Mouse (Mus musculus) kidney, postnatal 10 days (tissue): ENCODE results near the gene Fscn3.

Experiments
- DNase-seq: peaks from one replicate; pipeline ENCODE4 v3.0.0; 2021; ENCODE audit warnings: mixed read lengths

The Fscn3 gene

DNA sequence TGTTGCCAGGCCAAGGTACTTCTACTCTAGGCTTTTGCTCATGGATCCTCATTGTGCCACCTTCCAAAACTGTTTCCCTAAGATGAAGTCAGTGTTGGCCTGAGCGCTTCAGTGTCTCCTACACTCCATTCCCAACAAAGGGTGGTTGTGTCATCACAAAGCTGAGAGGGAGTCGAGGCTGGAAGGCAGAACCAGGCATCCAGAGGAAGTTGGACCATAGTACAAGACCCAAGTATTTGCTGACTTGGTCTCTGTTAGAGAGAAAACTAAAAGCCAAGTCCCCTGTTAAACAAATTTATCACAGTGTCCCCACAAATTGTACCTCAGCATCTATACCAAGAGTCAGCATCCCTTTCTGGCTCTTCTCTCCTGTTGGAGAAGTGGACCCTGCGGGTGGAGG is 701 bp downstream of the Fscn3 start, which contains the start of gene Gcc1:
Gcc1 (minus strand) TSS at position 101 of the 400 bp plus-strand sequence.
- DNase-seq, result no peak

DNA sequence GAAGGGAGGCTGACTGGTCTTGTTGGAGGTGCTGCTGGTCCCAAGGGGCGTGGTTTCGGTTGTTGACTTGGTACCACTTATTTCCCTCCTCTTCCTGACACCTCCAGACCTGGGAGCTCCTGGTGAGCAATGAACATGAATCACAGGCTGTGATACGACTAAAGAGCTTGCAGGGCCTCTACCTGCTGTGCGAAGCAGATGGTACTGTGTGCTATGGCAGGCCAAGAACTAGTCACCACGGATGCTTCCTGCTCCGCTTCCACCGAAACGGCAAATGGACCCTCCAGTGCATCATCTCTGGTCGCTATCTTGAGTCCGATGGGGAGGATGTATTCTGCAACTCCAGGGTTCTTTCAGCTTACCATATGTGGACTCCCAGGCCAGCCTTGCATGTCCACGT is 2.3 kb downstream of the Fscn3 start:
- DNase-seq, result no peak

- no peak for DNase-seq
Measured at GRCm38 (mm10) chr6:28430795-28431537, 3.4 kb downstream of the Fscn3 start.

- no peak for DNase-seq
Measured at GRCm38 (mm10) chr6:28431538-28431855, 3.9 kb downstream of the Fscn3 start.

DNA sequence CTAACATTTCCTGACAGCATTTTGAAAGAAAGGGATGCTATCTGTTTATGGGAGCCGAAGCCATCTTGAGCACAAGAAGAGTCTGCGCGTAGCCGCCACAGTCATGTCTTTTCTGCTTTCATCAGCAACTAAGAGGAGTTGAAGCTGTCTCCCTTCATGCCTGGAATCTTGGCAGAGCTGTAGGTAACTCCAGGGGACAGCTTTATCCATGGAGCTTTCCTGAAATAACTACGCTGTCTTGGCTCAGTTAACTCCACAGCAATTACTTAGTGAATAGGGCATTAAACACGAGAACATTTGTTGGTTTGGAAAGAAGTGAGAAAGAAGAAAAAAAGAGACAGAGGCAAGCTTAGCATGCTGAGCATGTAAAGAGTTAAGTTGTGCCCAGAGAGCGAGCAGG is 20.3 kb downstream of the Fscn3 start:
- DNase-seq, result no peak

GRCm38 (mm10) chr6:28449253-28449652 is 21.7 kb downstream of the Fscn3 start, which contains the start of gene Pax4:
Pax4 (minus strand) TSS chr6:28449353.
- DNase-seq, result no peak

GRCm38 (mm10) chr6:28450481-28450880 is 22.9 kb downstream of the Fscn3 start:
- no peak for DNase-seq

DNA sequence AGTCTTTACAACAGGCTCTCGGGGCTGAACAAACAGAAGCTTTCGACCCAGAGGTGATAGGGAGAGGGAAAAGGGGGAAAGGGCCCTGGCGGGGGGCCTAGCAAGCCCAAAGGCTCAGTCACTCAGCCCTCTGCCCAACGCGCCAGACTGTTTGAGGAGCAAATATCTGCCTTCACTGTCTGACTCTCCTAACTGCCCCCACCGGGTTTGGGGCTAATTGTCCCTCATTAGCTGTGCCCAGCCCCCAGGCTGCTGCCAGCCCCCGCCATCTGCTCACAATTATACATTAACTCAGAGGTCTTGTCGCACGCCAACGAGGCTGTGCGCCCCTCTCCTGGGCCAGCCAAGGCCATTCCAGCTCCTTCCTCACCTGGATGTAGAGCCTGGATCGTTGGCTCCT is 23.4 kb downstream of the Fscn3 start:
- DNase-seq, result no peak

DNA sequence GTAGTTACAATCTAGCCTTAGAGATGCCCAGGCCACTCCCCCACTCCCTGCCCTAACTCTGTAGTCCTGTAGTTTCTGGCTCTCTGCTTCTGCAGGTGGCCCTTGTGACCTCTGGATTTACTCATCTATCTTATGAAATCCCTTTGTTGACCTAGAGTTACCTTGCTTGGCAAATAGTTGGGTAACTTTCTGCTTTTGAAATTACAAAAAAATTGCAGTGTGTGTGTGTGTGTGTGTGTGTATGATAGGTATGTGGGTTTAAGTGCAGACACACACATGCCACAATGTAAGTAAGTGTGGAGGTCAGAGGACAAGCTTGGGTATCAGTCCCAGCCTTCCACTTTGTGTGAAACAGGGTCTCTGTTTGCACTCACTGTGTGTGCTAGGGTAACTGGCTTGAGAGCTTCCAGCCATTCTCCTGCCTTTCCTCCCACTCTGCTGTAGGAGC is 31.7 kb downstream of the Fscn3 start:
- no peak for DNase-seq

DNA sequence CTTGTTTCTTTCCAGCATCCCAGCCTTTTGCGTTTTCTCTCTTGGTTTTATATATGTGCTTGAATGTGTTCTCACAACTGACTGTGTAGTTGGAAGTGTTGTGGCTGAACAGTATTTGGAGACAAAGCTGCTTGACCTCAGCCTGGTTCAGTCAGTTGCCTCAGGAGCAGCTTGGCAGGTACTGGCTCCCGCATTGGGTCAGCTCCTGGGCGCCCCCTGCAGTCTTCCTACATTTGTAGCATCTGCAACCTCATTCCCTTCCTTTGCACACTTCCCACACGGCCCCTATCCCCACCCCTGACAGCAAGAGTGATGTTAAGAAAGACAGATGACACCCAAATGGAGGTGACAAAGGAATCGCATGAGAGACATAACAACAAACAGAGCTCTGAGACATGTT is 32.9 kb downstream of the Fscn3 start:
- DNase-seq, result peak; percentile 84

GRCm38 (mm10) chr6:28464630-28465029 is 37.0 kb downstream of the Fscn3 start:
- no peak for DNase-seq

DNA sequence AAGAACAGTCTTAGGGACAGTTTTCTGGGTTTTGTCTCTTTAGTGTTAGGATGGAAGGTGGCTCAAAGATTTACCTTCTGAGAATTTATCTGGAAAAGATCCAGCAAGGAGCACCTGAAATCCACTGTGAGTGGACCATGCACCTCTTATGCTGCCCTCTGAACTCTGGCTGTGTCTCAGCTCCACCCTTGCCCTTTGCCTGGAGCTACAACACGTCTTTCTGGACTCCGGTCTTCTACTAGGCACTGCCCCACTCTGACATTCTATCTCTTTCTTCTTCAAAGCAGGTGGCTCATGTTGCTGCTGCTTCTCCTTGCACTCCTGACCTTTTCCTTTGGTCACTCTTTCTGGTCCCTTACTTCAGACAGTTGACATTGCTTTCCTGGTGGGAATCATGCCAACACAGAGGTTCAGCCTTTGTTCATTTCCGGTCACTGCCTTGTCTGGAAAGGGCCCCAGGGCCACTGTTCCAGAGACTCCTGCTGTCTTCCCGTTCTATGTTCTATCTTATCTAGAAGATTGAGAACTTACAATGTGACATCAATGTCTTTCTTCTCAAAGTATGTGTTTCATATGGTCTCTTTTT is 42.5 kb downstream of the Fscn3 start:
- DNase-seq, result no peak

DNA sequence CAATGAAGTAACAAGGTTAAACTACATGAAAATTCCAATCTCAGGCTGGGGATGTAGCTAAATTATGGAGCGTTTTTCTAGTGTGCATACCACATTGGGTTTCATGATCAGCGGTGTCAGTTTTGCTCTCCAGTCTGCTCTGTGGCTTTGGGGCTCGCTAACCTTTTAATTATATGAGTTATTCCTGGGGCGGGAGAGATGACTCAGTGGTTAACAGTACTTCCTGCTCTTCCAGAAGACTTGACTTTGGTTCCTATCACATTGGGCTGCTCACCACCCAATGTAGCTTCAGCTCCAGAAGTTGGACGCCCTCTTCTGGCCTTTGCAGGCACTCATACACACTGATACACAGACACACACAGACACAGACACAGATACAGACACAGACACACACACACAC is 43.0 kb downstream of the Fscn3 start:
- no peak for DNase-seq

- DNase-seq, result no peak
Measured at GRCm38 (mm10) chr6:28471284-28472035, 43.9 kb downstream of the Fscn3 start.

GRCm38 (mm10) chr6:28474211-28474610 is 46.6 kb downstream of the Fscn3 start:
- no peak for DNase-seq

DNA sequence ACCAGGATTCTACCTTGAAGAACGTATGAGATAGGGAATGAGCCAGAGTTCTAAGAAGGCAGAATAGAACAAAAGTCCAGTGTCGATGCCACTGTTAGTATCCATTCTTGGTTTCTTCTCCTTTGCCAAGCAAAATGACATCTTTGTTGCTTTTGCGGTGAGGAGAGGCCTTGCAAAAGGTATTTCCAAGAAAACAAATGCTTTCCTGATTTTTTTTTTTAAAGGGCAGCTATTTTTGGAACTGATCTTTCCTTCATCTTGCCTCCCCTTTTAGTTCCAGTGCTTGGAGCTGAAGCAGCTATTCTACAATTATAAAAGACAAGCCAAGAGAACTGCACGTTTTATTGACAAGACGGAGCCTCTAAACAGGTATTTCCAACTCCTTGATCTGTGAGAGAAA is 47.2 kb downstream of the Fscn3 start, which contains the start of gene Snd1:
Snd1 (plus strand) TSS at position 301 of the 400 bp plus-strand sequence.
- DNase-seq, result no peak

- peak; percentile 99 for DNase-seq
Measured at GRCm38 (mm10) chr6:28479865-28480751, 52.5 kb downstream of the Fscn3 start.

DNA sequence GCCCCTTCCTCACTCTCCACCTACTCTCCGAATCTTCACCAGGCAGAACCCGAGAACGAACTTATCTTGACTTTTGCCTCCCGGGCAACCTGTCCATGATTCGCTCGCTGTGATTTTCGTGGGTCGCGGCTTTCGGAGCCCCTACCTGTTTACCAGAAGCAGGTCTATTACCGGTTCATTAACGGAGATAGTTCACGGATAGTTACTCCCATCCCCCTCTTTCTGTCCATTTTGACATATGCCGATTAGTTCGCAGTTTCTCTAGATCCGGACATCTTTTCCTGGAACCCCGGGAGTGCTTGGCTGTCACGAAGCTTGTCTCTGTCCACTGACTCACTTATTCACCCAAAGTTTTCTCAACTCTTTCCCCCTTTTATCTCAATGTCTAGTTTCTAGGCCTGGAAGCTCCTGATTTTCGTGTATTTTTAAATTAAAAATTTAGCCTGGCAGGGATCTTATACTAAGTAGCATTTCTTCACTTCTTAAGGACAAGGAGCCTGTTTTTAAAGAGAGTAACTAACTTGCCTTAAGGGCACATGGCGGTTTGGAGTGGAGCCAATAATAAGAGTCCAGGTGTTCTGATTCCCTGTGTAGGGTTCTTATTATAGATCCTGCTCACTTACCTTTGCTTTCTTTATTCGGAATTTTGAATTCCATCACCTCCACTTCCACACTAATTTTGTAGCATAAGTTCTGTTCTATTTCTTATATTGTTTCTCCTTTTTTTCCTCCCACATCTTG is 53.3 kb downstream of the Fscn3 start:
- peak; percentile 18 for DNase-seq

DNA sequence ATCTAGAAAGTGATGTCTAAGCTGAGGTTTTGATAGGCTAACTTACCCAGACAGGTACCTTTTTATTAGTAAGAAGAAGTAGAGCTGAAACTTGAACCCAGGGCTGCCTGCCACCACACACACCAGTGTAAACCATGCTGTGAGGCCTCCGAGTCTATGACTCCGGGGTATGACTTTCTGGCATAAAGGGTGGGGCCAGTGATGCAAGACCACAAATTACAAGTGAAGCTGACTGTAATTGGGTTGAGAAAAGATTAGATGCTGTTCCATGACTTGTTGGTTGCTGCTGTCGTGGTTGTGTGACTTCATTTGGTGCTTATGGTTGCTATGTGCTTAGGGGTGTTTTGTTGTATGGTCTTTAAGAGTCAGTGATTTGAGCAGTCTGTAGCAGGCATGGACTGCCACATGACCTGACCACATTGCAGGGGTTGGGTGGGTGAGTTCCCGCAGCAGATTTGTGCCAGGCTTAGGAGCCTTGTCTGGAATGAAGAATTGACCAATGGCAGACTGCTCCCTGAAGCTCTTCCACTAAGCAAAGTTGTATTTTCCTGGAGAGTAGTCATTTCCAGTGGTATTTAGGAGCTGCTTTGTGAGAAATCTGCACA is 55.2 kb downstream of the Fscn3 start:
- no peak for DNase-seq

GRCm38 (mm10) chr6:28486008-28486407 is 58.4 kb downstream of the Fscn3 start:
- no peak for DNase-seq

DNA sequence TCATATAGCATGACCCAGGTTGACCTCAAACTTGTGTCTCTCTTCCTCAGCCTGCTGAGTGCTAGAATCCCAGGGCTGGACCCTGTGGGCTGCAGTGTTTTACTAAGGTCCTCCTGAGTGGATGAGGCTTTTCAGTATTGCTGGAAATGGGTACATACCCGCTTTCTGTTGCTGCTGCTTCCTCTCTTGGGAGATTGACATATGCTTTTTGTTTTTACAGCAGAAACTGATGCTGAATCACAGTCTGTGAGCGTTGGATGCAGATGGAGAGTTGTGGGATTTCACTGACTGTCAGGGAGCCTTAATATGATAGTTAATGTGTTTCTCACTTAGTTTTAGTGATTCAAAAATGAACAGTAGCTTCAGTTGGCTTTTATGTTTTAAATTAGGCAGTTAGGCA is 58.9 kb downstream of the Fscn3 start:
- no peak for DNase-seq

DNA sequence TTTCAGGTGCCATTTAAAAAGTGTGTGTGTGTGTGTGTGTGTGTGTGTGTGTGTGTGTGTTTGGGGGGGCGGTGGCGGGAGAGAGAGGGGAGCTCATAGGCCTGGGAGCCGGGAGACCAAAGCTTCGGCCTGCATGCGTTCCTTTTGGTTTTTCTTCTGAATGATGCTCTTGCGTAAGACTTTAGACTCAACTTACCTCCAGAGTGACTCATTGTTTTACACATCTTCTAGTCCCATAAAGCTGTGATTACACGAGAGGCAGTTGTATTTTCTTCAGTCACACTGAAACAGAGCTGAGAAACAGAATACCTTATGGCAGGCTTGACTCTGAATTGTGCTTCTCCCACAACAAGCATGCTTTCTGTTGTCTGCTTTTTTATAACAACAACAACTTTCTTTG is 59.3 kb downstream of the Fscn3 start:
- DNase-seq, result no peak
